Mouse (Mus musculus) kidney, embryonic 16.5 days (tissue): ENCODE measurements around the gene Serp2. TPM values are rescaled to one million over a fixed set of nuclear protein-coding genes. Genes with fewer than 3 reads are reported as not detected.

Source experiments
- ATAC-seq: fragments of 200-750 bp; cut with Nextera tagmentation; 2 replicates; pipeline ENCODE4 v1.8.0; 2017; ENCODE audit warnings: moderate TSS enrichment; ENCODE audit not compliant: low FRiP score, low TSS enrichment
- H3K27ac ChIP-seq: fragments of 300-500 bp; sonication (generic); 2 replicates; pipeline ENCODE4 v1.5.1; 2014; ENCODE audit warnings: low read length
- H3K27me3 ChIP-seq: fragments of 300-500 bp; sonication (generic); 2 replicates; pipeline ENCODE4 v1.6.1; 2014; ENCODE audit warnings: low read length, control low read depth, mixed read lengths; ENCODE audit not compliant: insufficient read depth
- H3K36me3 ChIP-seq: fragments of 300-500 bp; sonication (generic); 2 replicates; pipeline ENCODE4 v1.6.1; 2014; ENCODE audit warnings: low read length, control low read depth, mixed read lengths; ENCODE audit not compliant: insufficient read depth
- H3K4me1 ChIP-seq: fragments of 300-500 bp; sonication (generic); 2 replicates; pipeline ENCODE4 v1.6.1; 2014; ENCODE audit warnings: low read length, control low read depth, mixed read lengths; ENCODE audit not compliant: insufficient read depth
- H3K4me2 ChIP-seq: fragments of 300-500 bp; sonication (generic); replicated peaks from 2 replicates; pipeline ENCODE4 v1.6.1; 2014; ENCODE audit warnings: low read depth, low read length
- H3K4me3 ChIP-seq: fragments of 300-500 bp; sonication (generic); 2 replicates; pipeline ENCODE4 v1.5.1; 2014; ENCODE audit warnings: mild to moderate bottlenecking, low read length
- H3K9ac ChIP-seq: fragments of 300-500 bp; sonication (generic); replicated peaks from 2 replicates; pipeline ENCODE4 v1.6.1; 2014; ENCODE audit warnings: low read length
- H3K9me3 ChIP-seq: fragments of 300-500 bp; sonication (generic); 2 replicates; pipeline ENCODE4 v1.6.1; 2016; ENCODE audit warnings: low read length, control low read depth
- WGBS: fragments of 180-500 bp; shearing (Covaris S2); extraction: QIAGEN DNeasy Blood & Tissue Kit; methylation state at CpG from one replicate; pipeline ENCODE4 v1.1.7; 2014; 5-methylcytosine and 5-hydroxymethylcytosine counted together
- polyA plus RNA-seq: library from polyadenylated mRNA; unstranded; fragments of >200 nt; fragmentation: Nextera tagmentation; extraction: Ambion mirVana; gene quantifications from 2 replicates; pipeline ENCODE4 v1.2.1, GENCODE M21; 2015

The Serp2 gene
- polyA plus RNA-seq, 1 experiment from 2014 or later: 10.0 TPM

- peak overlapping the region; percentile 71 for H3K27ac ChIP-seq
- H3K36me3 ChIP-seq: no peaks in the 10 kb centered on the region
- ATAC-seq: peak; percentile 70; the same call in 1 of the 2 replicates
- H3K4me1 ChIP-seq: peaks cover 18% of the 10 kb centered on the region; the same call in 1 of the 2 replicates
- no peak overlapping the region for H3K4me2 ChIP-seq
- 0 out of 2 replicates have a peak overlapping the region, but pooled peaks have one; percentile 44 for H3K9ac ChIP-seq
- H3K27me3 ChIP-seq: no peaks in the 10 kb centered on the region
- H3K4me3 ChIP-seq: no peak overlapping the region
- H3K9me3 ChIP-seq: no peaks in the 10 kb centered on the region
- WGBS: 48% methylated on average over 18 of the region's 18 CpGs
These were observed 68.3 kb downstream of the Serp2 start for GRCm38 (mm10) chr14:76488101-76489044.

GRCm38 (mm10) chr14:76487609-76488008 lies 69.1 kb downstream of the Serp2 start:
- Histone ChIP-seq H3K27me3 (no peaks in the 10 kb centered on the region), H3K4me2 (no peak overlapping the region), H3K27ac (peak overlapping the region; percentile 71), H3K36me3 (no peaks in the 10 kb centered on the region), H3K9ac (no peak overlapping the region), H3K4me1 (peaks cover 18% of the 10 kb centered on the region; the same call in 1 of the 2 replicates), H3K4me3 (no peak overlapping the region), H3K9me3 (no peaks in the 10 kb centered on the region)
- WGBS: 81% methylated on average over 16 of the region's 16 CpGs
- 0 out of 2 replicates have a peak, but pooled peaks have one; percentile 15 for ATAC-seq

GRCm38 (mm10) chr14:76483701-76484100 lies 73.0 kb downstream of the Serp2 start:
- Histone ChIP-seq H3K27me3 (no peaks in the 10 kb centered on the region), H3K4me3 (no peak overlapping the region), H3K9ac (no peak overlapping the region), H3K36me3 (no peaks in the 10 kb centered on the region), H3K27ac (no peak overlapping the region), H3K4me2 (no peak overlapping the region), H3K4me1 (peaks cover 26% of the 10 kb centered on the region), H3K9me3 (no peaks in the 10 kb centered on the region)
- no peak for ATAC-seq
- 96% methylated on average over 1 of the region's 1 CpGs for WGBS

Other genes starting within 250 kb of the Serp2 start
- gene Tsc22d1, start 141.9 kb downstream of the Serp2 start, polyA plus RNA-seq: 1,044 and 1,092 TPM in 2 replicates